Mouse (Mus musculus): ENCODE measurements around the gene Pcif1. TPM values are rescaled to one million over a fixed set of nuclear protein-coding genes. Genes with fewer than 3 reads are reported as not detected.
A peak's percentile ranks its signal among the peaks of the same experiment; 100 is the strongest.

Pcif1 gene
- total and polyA plus RNA-seq, 3 experiments, result 20.0 to 59.1 (median 33.6) TPM

- H3K9ac ChIP-seq (ENCODE audit: insufficient read depth, low read depth), result no peak overlapping the region
- dilution Hi-C loops (cut with MboI; ENCODE audit: extremely low pct_ligation_motif_present, extremely low pct_unique_long_range_greater_than_20kb, low sequenced_read_pairs), result no loop called here
- DNase-seq (ENCODE audit: extremely low read depth), result no peak
- TF ChIP-seq RAD21 (IDR thresholded peaks at IDR 0.05; ENCODE audit: low read depth, low read length), result no peak; the same call in 1 of the 2 replicates
- no peak for TF ChIP-seq MAFK (IDR thresholded peaks at IDR 0.05; ENCODE audit: insufficient replicate concordance, low read length)
- TF ChIP-seq ZC3H11A (IDR thresholded peaks at IDR 0.05; ENCODE audit: low read depth, low read length), result no peak
- no peak for TF ChIP-seq TCF12 (IDR thresholded peaks at IDR 0.05; ENCODE audit: low read depth, low read length)
- TF ChIP-seq UBTF (IDR thresholded peaks at IDR 0.05; ENCODE audit: low read depth, low read length), result no peak
- TF ChIP-seq USF2 (conservative IDR thresholded peaks at IDR 0.05; ENCODE audit: low read depth, low read length), result no peak
- no peak; the same call in 1 of the 2 replicates for TF ChIP-seq MXI1 (IDR thresholded peaks at IDR 0.05; ENCODE audit: low read depth, low read length)
- TF ChIP-seq TBP (conservative IDR thresholded peaks at IDR 0.05; ENCODE audit: low read depth, low read length), result no peak
- TF ChIP-seq CHD1 (IDR thresholded peaks at IDR 0.05; ENCODE audit: low read depth, low read length), result no peak
- TF ChIP-seq RCOR1 (conservative IDR thresholded peaks at IDR 0.05; ENCODE audit: low read depth, low read length), result no peak
- no peak for TF ChIP-seq ETS1 (conservative IDR thresholded peaks at IDR 0.05; ENCODE audit: low read depth, low read length)
- no peak for TF ChIP-seq MAZ (IDR thresholded peaks at IDR 0.05; ENCODE audit: low read depth, low read length)
- TF ChIP-seq GABPA (IDR thresholded peaks at IDR 0.05; ENCODE audit: insufficient replicate concordance, low read depth, low read length), result no peak
- TF ChIP-seq SIN3A (IDR thresholded peaks at IDR 0.05; ENCODE audit: low read length), result no peak
- peak in 1 of 2 experiments; percentile 25; a peak in 2 of 4 replicates for TF ChIP-seq CTCF (conservative IDR thresholded peaks at IDR 0.05 in 1 of 2, IDR thresholded peaks at IDR 0.05 in 1 of 2; ENCODE audit: low read depth in 2 of 2, low read length in 2 of 2)
- peak; percentile 76; the same call in 1 of the 2 replicates for TF ChIP-seq MYC (IDR thresholded peaks at IDR 0.05; ENCODE audit: low read depth, low read length)
- TF ChIP-seq MAX (IDR thresholded peaks at IDR 0.05; ENCODE audit: low read length), result peak; percentile 63; the same call in 1 of the 2 replicates
- TF ChIP-seq PAX5 (IDR thresholded peaks at IDR 0.05; ENCODE audit: low read length), result no peak
- TF ChIP-seq SMC3 (IDR thresholded peaks at IDR 0.05; ENCODE audit: low read depth, low read length), result no peak; the same call in 1 of the 2 replicates
- no peak for TF ChIP-seq ZNF384 (IDR thresholded peaks at IDR 0.05; ENCODE audit: low read depth, low read length)
- TF ChIP-seq USF1 (IDR thresholded peaks at IDR 0.05; ENCODE audit: low read depth, low read length), result peak; percentile 38; the same call in 1 of the 2 replicates
- TF ChIP-seq NRF1 (IDR thresholded peaks at IDR 0.05; ENCODE audit: low read depth, low read length), result no peak
- no peak for TF ChIP-seq POLR2A (IDR thresholded peaks at IDR 0.05; ENCODE audit: low read depth, low read length)
- no peak for TF ChIP-seq HCFC1 (IDR thresholded peaks at IDR 0.05; ENCODE audit: low read depth, low read length)
- TF ChIP-seq CHD2 (IDR thresholded peaks at IDR 0.05; ENCODE audit: low read length), result no peak
- no peak for TF ChIP-seq ZKSCAN1 (IDR thresholded peaks at IDR 0.05; ENCODE audit: borderline replicate concordance, low read depth, low read length)
- TF ChIP-seq NELFE (IDR thresholded peaks at IDR 0.05; ENCODE audit: low read depth, low read length), result no peak
- TF ChIP-seq ZMIZ1 (IDR thresholded peaks at IDR 0.05; ENCODE audit: low read depth, low read length), result no peak
- 0 out of 2 replicates have a peak overlapping the region, but pooled peaks have one; percentile 7 for H3K27ac ChIP-seq (ENCODE audit: insufficient read depth, low read depth)
- peaks cover 1% of the 10 kb centered on the region for H3K27me3 ChIP-seq (replicated peaks)
- H3K79me2 ChIP-seq (replicated peaks; ENCODE audit: control insufficient read depth, extremely low read depth, insufficient read depth, poor library complexity, severe bottlenecking), result no peaks in the 10 kb centered on the region
- in situ Hi-C loops (cut with MboI; ENCODE audit: low pct_ligation_motif_present, low pct_unique_long_range_greater_than_20kb, low sequenced_read_pairs), result loop anchor here (5.0 kb wide), 1 partner anchor 45 kb away; the partner anchor contains the start of gene Pcif1
- H3K36me3 ChIP-seq (replicated peaks in 1 of 2; ENCODE audit: control insufficient read depth in 1 of 2, insufficient read depth in 1 of 2, low read length in 1 of 2), result peaks cover 20 to 33% of the 10 kb centered on the region in 2 experiments
- peak overlapping the region; percentile 53; the same call in 1 of the 2 replicates for H3K4me2 ChIP-seq (ENCODE audit: insufficient read depth, low read depth, poor library complexity, severe bottlenecking)
- peaks cover 12 to 49% of the 10 kb centered on the region in 2 experiments for H3K4me1 ChIP-seq (ENCODE audit: control insufficient read depth in 1 of 2, insufficient read depth in 2 of 2)
- no peaks in the 10 kb centered on the region for H3K9me3 ChIP-seq (replicated peaks; ENCODE audit: low read length)
- peak overlapping the region; percentile 58 to 70 (median 66) for H3K4me3 ChIP-seq (replicated peaks in 1 of 3; ENCODE audit: low read depth in 2 of 3, low read length in 2 of 3, poor library complexity in 1 of 3)
These were observed 46.9 kb upstream of the Pcif1 start for GRCm38 (mm10) chr2:164832032-164832747.

Data from CH12.LX (cell line).